Mouse (Mus musculus): ENCODE measurements around the gene Rtl5. TPM values are rescaled to one million over a fixed set of nuclear protein-coding genes. Genes with fewer than 3 reads are reported as not detected.
"Not testable (repeated sequence)": the region's sequence is repeated elsewhere in the genome, so short reads cannot be mapped to it uniquely, and the experiment has no call there.

Gene Rtl5
- 0.26 and 0.54 TPM in 2 replicates for total RNA-seq (2012; rRNA removed)

GRCm38 (mm10) chrX:102070591-102071471 lies at the start of gene Rtl5:
Rtl5 (minus strand) TSS chrX:102071304.
- Histone ChIP-seq H3K4me1 (ENCODE audit: control insufficient read depth in 2 of 2, insufficient read depth in 2 of 2, low read length in 2 of 2, poor library complexity in 1 of 2) (0 out of 4 replicates have a peak, but pooled peaks cover 0 to 3% of the 10 kb centered on the region in 2 experiments), H3K9me3 (ENCODE audit: control insufficient read depth, insufficient read depth, low read depth, low read length) (no peaks in the 10 kb centered on the region), H3K4me3 (ENCODE audit: insufficient read depth in 1 of 2, low read depth in 1 of 2, low read length in 2 of 2, poor library complexity in 1 of 2, severe bottlenecking in 1 of 2) (peak within 1 kb of the TSS; percentile 52 to 66), H3K9ac (ENCODE audit: insufficient read depth, low read depth, low read length, poor library complexity, severe bottlenecking) (peak within 1 kb of the TSS; percentile 34; the same call in 1 of the 2 replicates), H3K36me3 (ENCODE audit: control insufficient read depth, insufficient read depth, low read length, poor library complexity, severe bottlenecking) (no peaks in the 10 kb centered on the region), H3K27ac (ENCODE audit: insufficient read depth, low read depth, low read length, poor library complexity, severe bottlenecking) (no peak within 1 kb of the TSS)
- no peak for TF ChIP-seq MAFK (IDR thresholded peaks at IDR 0.05; ENCODE audit: insufficient read depth, low read depth, low read length)
- TF ChIP-seq HCFC1 (IDR thresholded peaks at IDR 0.05; ENCODE audit: borderline replicate concordance, insufficient read depth, low read length), result no peak
- no peak for TF ChIP-seq ZNF384 (IDR thresholded peaks at IDR 0.05; ENCODE audit: low read depth, low read length)
- no peak for TF ChIP-seq ZC3H11A (IDR thresholded peaks at IDR 0.05; ENCODE audit: borderline replicate concordance, low read depth, low read length)
- TF ChIP-seq CHD2 (IDR thresholded peaks at IDR 0.05; ENCODE audit: low read depth, low read length), result no peak
- peak; percentile 37 for DNase-seq (ENCODE audit: low read depth, low spot score)
- in situ Hi-C loops (cut with MboI; ENCODE audit: low sequenced_read_pairs in 2 of 2, unreplicated experiment in 2 of 2), result no loop called here

GRCm38 (mm10) chrX:102119042-102119864 lies 48.1 kb upstream of the Rtl5 start, which contains the start of gene Pin4:
Pin4 (plus strand) TSS chrX:102119447.
- Histone ChIP-seq H3K36me3 (ENCODE audit: control insufficient read depth, insufficient read depth, low read length, poor library complexity, severe bottlenecking) (0 out of 2 replicates have a peak, but pooled peaks cover 2% of the 10 kb centered on the region), H3K4me1 (ENCODE audit: control insufficient read depth in 2 of 2, insufficient read depth in 2 of 2, low read length in 2 of 2, poor library complexity in 1 of 2) (peaks cover 0 to 2% of the 10 kb centered on the region in 2 experiments; a peak in 2 of 4 replicates), H3K4me3 (ENCODE audit: insufficient read depth in 1 of 2, low read depth in 1 of 2, low read length in 2 of 2, poor library complexity in 1 of 2, severe bottlenecking in 1 of 2) (peak within 1 kb of the TSS; percentile 87 to 94), H3K9me3 (ENCODE audit: control insufficient read depth, insufficient read depth, low read depth, low read length) (no peaks in the 10 kb centered on the region), H3K27ac (ENCODE audit: insufficient read depth, low read depth, low read length, poor library complexity, severe bottlenecking) (peak within 1 kb of the TSS; percentile 43; the same call in 1 of the 2 replicates), H3K9ac (ENCODE audit: insufficient read depth, low read depth, low read length, poor library complexity, severe bottlenecking) (peak within 1 kb of the TSS; percentile 95)
- DNase-seq (ENCODE audit: low read depth, low spot score), result peak; percentile 87
- in situ Hi-C loops (cut with MboI; ENCODE audit: low sequenced_read_pairs in 2 of 2, unreplicated experiment in 2 of 2), result no loop called here
- TF ChIP-seq CHD2 (IDR thresholded peaks at IDR 0.05; ENCODE audit: low read depth, low read length) (no peak), MAFK (IDR thresholded peaks at IDR 0.05; ENCODE audit: insufficient read depth, low read depth, low read length) (no peak), ZNF384 (IDR thresholded peaks at IDR 0.05; ENCODE audit: low read depth, low read length) (no peak), ZC3H11A (IDR thresholded peaks at IDR 0.05; ENCODE audit: borderline replicate concordance, low read depth, low read length) (no peak), HCFC1 (IDR thresholded peaks at IDR 0.05; ENCODE audit: borderline replicate concordance, insufficient read depth, low read length) (no peak)

GRCm38 (mm10) chrX:102115676-102116075 lies 44.6 kb upstream of the Rtl5 start:
- no peak for TF ChIP-seq HCFC1 (IDR thresholded peaks at IDR 0.05; ENCODE audit: borderline replicate concordance, insufficient read depth, low read length)
- TF ChIP-seq ZC3H11A (IDR thresholded peaks at IDR 0.05; ENCODE audit: borderline replicate concordance, low read depth, low read length), result no peak
- no peak for TF ChIP-seq ZNF384 (IDR thresholded peaks at IDR 0.05; ENCODE audit: low read depth, low read length)
- TF ChIP-seq CHD2 (IDR thresholded peaks at IDR 0.05; ENCODE audit: low read depth, low read length), result no peak
- TF ChIP-seq MAFK (IDR thresholded peaks at IDR 0.05; ENCODE audit: insufficient read depth, low read depth, low read length), result no peak
- H3K4me3 ChIP-seq (ENCODE audit: insufficient read depth in 1 of 2, low read depth in 1 of 2, low read length in 2 of 2, poor library complexity in 1 of 2, severe bottlenecking in 1 of 2), result no peak overlapping the region
- DNase-seq (ENCODE audit: low read depth, low spot score), result no peak
- no peaks in the 10 kb centered on the region for H3K36me3 ChIP-seq (ENCODE audit: control insufficient read depth, insufficient read depth, low read length, poor library complexity, severe bottlenecking)
- H3K4me1 ChIP-seq (ENCODE audit: control insufficient read depth in 2 of 2, insufficient read depth in 2 of 2, low read length in 2 of 2, poor library complexity in 1 of 2), result peaks cover 0 to 1% of the 10 kb centered on the region in 2 experiments; a peak in 2 of 4 replicates
- no peaks in the 10 kb centered on the region for H3K9me3 ChIP-seq (ENCODE audit: control insufficient read depth, insufficient read depth, low read depth, low read length)
- H3K9ac ChIP-seq (ENCODE audit: insufficient read depth, low read depth, low read length, poor library complexity, severe bottlenecking), result no peak overlapping the region
- in situ Hi-C loops (cut with MboI; ENCODE audit: low sequenced_read_pairs in 2 of 2, unreplicated experiment in 2 of 2), result no loop called here
- no peak overlapping the region for H3K27ac ChIP-seq (ENCODE audit: insufficient read depth, low read depth, low read length, poor library complexity, severe bottlenecking)

GRCm38 (mm10) chrX:102109349-102109748 lies 38.2 kb upstream of the Rtl5 start:
- H3K9me3 ChIP-seq (ENCODE audit: control insufficient read depth, insufficient read depth, low read depth, low read length); H3K4me3 ChIP-seq (ENCODE audit: insufficient read depth in 1 of 2, low read depth in 1 of 2, low read length in 2 of 2, poor library complexity in 1 of 2, severe bottlenecking in 1 of 2); H3K27ac ChIP-seq (ENCODE audit: insufficient read depth, low read depth, low read length, poor library complexity, severe bottlenecking); H3K4me1 ChIP-seq (ENCODE audit: control insufficient read depth in 2 of 2, insufficient read depth in 2 of 2, low read length in 2 of 2, poor library complexity in 1 of 2); DNase-seq (ENCODE audit: low read depth, low spot score); H3K9ac ChIP-seq (ENCODE audit: insufficient read depth, low read depth, low read length, poor library complexity, severe bottlenecking); H3K36me3 ChIP-seq (ENCODE audit: control insufficient read depth, insufficient read depth, low read length, poor library complexity, severe bottlenecking); in situ Hi-C loops (cut with MboI; ENCODE audit: low sequenced_read_pairs in 2 of 2, unreplicated experiment in 2 of 2): not testable (repeated sequence)

- DNase-seq (ENCODE audit: low read depth, low spot score); H3K36me3 ChIP-seq (ENCODE audit: control insufficient read depth, insufficient read depth, low read length, poor library complexity, severe bottlenecking); in situ Hi-C loops (cut with MboI; ENCODE audit: low sequenced_read_pairs in 2 of 2, unreplicated experiment in 2 of 2); H3K4me3 ChIP-seq (ENCODE audit: insufficient read depth in 1 of 2, low read depth in 1 of 2, low read length in 2 of 2, poor library complexity in 1 of 2, severe bottlenecking in 1 of 2); H3K27ac ChIP-seq (ENCODE audit: insufficient read depth, low read depth, low read length, poor library complexity, severe bottlenecking); H3K9me3 ChIP-seq (ENCODE audit: control insufficient read depth, insufficient read depth, low read depth, low read length); H3K9ac ChIP-seq (ENCODE audit: insufficient read depth, low read depth, low read length, poor library complexity, severe bottlenecking); H3K4me1 ChIP-seq (ENCODE audit: control insufficient read depth in 2 of 2, insufficient read depth in 2 of 2, low read length in 2 of 2, poor library complexity in 1 of 2): not testable (repeated sequence)
Measured at GRCm38 (mm10) chrX:102103830-102104229, 32.7 kb upstream of the Rtl5 start.

Measured in ES-E14 (cell line).